Mouse (Mus musculus) bone marrow macrophage, adult 2 months (primary cell): ENCODE data around the gene Myg1. TPM values are rescaled to one million over a fixed set of nuclear protein-coding genes. Genes with fewer than 3 reads are reported as not detected.

Experiments used
- H3K27ac ChIP-seq: 2 replicates; pipeline ENCODE4 v1.5.1; 2012; ENCODE audit warnings: low read depth, low read length; ENCODE audit not compliant: insufficient read depth
- H3K4me1 ChIP-seq: 2 replicates; pipeline ENCODE4 v1.6.1; 2012; ENCODE audit warnings: low read length; ENCODE audit not compliant: control insufficient read depth, insufficient read depth
- H3K4me3 ChIP-seq: 2 replicates; pipeline ENCODE4 v1.5.1; 2012; ENCODE audit warnings: mild to moderate bottlenecking, low read length, moderate library complexity; ENCODE audit not compliant: insufficient read depth
- CTCF ChIP-seq: IDR thresholded peaks from 2 replicates; pipeline ENCODE4 v1.5.1; 2012; ENCODE audit warnings: low read depth, mild to moderate bottlenecking, low read length, moderate library complexity
- POLR2A ChIP-seq: IDR thresholded peaks from 2 replicates; pipeline ENCODE4 v1.6.1; 2012; ENCODE audit warnings: mild to moderate bottlenecking, low read depth, low read length, borderline replicate concordance
- polyA plus RNA-seq: library from polyadenylated mRNA; stranded (reverse); fragments of >200 nt; gene quantifications from 2 replicates; pipeline ENCODE4 v1.2.4, GENCODE M21; 2012; ENCODE audit not compliant: missing spikeins, insufficient read depth, insufficient read length

Myg1 gene
- polyA plus RNA-seq, 1 experiment, result 41.5 TPM

DNA sequence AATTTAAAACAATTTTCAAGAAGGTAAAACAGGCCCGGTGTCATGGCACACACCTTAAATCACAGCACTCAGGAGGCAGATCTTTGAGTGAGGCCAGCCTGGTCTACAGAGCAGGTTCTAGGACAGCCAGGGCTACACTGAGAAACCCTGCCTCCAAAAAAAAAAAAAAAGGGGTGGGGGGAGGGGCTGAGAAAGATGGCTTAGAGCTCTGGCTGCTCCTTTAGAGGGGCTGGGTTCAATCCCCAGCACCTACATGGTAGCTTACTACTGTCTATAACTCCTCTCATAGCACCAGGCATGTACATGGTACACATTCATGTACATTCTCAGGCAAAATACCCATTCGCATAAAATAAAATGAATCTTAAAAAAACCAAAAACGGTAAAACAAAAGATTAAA lies 13.0 kb downstream of the Myg1 start:
- Histone ChIP-seq H3K4me3 (no peak overlapping the region), H3K27ac (no peak overlapping the region), H3K4me1 (peaks cover 3% of the 10 kb centered on the region; the same call in 1 of the 2 replicates)
- TF ChIP-seq CTCF (no peak), POLR2A (no peak)

DNA sequence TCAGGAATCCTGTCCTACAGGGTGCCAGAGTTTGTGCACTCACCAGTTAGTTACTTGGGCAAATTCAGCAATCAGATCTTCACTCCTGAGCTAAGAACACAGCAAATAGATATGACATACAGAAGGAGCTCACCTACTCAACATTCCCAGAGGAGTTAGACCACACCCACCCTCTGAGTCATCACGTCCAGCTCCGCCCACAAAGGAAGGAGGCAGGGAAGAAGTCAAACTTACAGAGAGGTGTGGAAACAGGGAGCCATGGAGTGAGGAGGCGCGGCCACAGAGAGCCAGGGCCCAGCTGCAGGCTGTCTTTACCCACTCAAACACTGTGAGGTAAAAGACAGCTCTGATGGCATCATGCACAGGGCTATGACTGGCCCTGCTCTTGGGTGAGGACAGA lies 14.9 kb downstream of the Myg1 start:
- H3K4me1 ChIP-seq, result peaks cover 6% of the 10 kb centered on the region
- H3K27ac ChIP-seq, result no peak overlapping the region
- H3K4me3 ChIP-seq, result no peak overlapping the region
- no peak for TF ChIP-seq CTCF
- no peak for TF ChIP-seq POLR2A

DNA sequence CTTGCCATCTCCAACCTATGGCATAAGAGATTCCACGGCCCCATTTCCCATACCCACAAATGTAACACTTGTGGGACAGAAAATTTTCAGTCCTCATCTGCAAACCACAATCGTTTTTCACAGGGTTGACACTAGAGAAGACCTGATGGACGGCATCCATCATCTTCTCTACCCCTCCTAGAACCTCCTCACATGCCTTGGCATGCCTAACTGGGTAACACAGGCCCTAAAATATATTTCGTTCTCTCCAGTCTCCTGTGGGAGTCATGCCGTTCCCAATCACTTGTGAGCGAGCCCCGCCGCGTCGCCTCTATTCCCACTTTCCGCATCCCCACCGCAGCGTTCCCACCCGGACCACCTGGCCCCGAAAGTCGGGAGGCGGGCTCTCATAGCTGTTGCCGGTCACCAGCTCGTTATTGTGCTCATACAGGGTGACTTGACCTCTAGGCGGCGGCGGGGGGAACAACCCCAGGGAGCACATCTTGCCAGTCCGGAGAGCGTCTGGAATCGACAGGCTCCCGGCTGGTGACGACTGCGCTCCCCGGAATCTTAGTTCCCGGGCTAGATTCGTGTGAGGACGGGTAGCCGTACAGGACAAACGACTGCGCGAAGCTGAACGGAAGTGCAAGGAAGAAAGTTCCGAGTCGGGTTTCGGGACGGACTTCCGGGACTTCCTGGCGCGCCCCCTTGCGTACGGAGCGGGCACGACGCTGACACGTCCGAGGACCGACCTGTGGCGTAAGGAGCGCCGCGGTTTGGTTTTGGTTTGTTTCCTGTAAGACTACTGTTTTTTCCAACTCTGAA lies 18.8 kb downstream of the Myg1 start, which contains the start of gene Aaas:
Gene Aaas (minus strand): TSS at position 634 of the 804 bp plus-strand sequence.
- no peak for TF ChIP-seq POLR2A
- TF ChIP-seq CTCF, result 0 out of 2 replicates have a peak, but pooled peaks have one; percentile 26
- H3K27ac ChIP-seq, result peak within 1 kb of the TSS; percentile 43
- peaks cover 6% of the 10 kb centered on the region for H3K4me1 ChIP-seq

DNA sequence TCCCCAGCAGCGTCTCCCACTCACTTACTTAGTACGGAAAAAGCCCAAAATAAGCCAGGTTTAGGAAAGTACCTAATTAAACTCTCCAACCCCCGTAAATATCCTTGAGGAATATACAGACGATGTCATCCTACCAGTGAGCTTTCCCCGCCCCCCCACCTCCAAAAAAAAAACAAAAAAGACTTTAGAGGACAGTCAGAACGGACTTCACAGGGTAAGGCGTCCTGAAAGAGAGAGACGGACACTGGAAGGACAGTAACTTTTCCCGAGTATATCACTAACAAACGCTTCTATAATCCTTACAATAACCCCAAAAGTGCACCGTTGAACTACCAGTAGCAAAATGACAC lies 19.4 kb downstream of the Myg1 start:
- Histone ChIP-seq H3K4me3 (peak overlapping the region; percentile 49), H3K4me1 (peaks cover 6% of the 10 kb centered on the region), H3K27ac (peak overlapping the region; percentile 18)
- TF ChIP-seq POLR2A, result no peak
- no peak for TF ChIP-seq CTCF

More for the DNA sequence above, 18.8 kb downstream of the Myg1 start, which contains the start of gene Aaas:
- H3K4me3 ChIP-seq, result peak within 1 kb of the TSS; percentile 66

DNA sequence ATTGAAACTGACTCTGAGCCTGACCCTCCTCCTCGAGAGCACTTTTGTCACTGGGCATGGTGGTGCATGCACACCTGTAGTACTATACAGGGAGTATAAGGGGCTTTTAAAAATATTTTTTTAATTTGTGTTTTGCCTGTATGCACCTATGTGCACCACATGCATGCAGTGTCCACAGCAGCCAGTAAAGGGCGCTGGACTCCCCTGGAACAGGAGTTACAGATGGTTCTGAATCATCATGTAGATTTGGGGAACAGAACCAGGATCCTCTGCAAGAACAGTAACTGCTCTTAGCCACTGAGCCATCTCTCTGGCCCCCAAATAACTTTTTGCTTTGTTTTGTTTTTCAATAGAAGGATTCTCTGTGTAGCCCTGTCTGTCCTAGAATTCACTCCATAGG lies 20.7 kb downstream of the Myg1 start:
- Histone ChIP-seq H3K4me1 (peaks cover 6% of the 10 kb centered on the region), H3K27ac (no peak overlapping the region), H3K4me3 (no peak overlapping the region)
- TF ChIP-seq CTCF (no peak), POLR2A (no peak)

DNA sequence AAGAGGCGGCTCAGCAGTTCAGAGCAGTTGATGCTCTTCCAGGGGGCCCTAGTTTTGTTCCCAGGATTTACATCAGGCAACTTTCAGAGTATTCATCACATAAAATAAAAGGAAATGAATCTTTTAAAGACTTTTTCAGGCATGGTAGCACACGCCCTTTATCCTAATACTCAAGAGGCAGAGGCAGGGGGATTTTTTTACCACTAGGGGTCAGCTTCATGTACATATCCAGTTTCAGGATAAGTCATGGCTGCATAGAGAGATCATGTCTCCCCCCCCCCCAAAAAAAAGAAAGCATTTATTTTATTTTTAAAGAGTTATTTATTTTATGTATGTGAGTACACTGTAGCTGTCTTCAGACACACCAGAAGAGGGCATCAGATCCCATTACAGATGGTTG lies 22.5 kb downstream of the Myg1 start:
- H3K4me3 ChIP-seq, result no peak overlapping the region
- H3K4me1 ChIP-seq, result peaks cover 4% of the 10 kb centered on the region
- TF ChIP-seq CTCF (no peak), POLR2A (no peak)
- no peak overlapping the region for H3K27ac ChIP-seq

DNA sequence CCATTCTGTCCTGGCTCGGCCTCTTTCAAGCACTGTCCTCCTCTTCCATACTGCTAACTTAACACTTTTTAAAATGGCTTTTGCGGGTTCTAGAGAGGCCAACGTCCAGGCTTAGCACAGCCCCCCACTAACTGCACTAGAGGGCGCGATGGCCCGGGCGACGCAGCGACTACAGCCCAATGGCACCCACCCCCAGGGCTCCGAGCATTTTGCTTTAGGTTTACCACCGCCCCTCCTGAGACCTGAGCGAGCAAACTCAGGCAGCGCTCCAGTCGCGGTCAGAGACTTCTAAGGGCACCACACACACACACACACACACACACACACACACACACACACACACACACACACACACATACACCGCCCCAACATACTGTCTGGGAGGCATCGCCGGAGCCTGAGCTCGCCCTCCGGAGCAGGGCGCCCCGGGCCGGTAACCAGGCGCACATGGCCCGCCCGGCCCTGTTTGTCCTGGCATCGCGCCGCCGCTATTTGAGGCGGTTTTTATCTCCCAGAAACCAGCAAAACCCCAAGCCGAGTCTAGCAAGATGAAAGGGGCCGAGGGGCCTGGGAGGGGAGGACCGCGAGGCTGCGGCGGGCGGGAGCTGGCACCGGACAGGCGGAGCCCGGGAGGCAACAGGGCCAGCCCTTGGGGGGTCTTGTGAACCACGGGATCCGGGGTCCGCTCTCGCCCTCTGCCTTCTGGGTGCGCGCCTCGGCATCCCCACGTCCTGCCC lies 23.8 kb downstream of the Myg1 start:
- Histone ChIP-seq H3K4me3 (peak overlapping the region; percentile 43), H3K4me1 (peaks cover 3% of the 10 kb centered on the region), H3K27ac (no peak overlapping the region)
- TF ChIP-seq CTCF (no peak), POLR2A (no peak)

DNA sequence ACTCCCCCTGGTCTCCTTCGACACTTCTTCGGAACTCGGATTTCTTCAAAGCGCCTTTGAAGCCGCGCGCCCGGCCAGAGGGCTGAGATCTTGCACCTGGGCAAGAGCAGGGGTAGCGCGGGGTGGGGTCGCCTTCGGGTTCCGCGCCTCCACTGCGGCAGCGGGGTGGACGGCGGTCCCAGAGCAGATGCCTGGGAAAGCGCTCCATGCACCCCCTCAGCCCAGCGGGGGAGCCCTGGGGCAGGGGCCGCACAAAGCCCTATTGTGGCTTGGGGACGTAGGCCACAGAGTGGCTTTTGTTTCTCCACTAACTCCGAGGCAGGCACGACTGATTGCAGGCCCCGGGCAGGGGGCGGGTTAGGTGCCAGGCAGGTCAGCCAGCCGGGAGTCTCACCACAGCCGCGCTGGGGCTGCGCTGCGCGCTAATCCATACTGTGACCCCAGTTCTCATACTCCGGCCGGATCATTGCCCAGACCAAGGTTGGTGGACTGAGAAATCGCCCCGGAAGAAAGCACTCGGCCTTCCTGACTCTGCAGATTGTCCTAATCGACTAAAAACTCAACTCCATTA lies 24.4 kb downstream of the Myg1 start:
- peak overlapping the region; percentile 43 for H3K4me3 ChIP-seq

DNA sequence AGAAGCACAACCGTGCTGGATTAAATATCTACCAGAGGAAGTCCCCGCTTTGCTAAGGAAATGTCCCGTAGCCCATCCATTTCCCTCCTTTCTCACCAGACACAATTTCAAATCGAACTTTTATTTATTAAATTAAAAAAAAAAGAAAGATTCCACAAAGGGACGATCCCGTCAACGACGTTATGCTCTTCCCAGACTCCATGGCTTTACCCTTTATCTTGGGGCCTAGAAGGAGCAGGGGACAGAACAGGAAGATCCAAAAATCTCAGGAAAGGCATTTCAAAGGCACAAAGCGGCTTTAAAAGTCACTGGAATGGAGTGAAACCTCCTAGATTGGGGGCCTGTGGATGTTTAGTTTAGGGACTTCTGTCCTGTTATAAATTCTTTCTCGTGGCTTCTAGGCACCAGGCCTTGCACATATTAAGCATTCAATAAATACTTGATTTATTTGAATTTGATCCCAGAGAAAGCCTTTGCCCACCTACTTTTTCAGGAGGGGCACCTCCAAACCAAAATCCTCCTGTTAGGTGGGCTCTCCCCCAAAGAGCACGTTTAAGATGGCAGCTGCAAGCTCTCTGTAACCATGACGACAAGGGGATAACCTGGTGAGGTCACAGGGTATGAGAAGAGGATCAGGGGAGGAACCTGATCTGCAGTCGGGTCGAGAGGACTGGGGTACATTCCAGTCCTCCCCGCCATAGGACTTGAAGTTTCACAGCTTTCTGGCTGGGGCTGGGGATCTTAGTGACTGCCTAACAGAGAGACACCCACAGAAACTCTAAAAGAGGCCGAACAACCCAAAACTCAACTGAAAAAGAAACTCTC lies 25.2 kb downstream of the Myg1 start:
- no peak for TF ChIP-seq CTCF
- no peak for TF ChIP-seq POLR2A
- H3K4me1 ChIP-seq, result no peaks in the 10 kb centered on the region
- H3K27ac ChIP-seq, result no peak overlapping the region
- H3K4me3 ChIP-seq, result no peak overlapping the region

More for the DNA sequence above, 24.4 kb downstream of the Myg1 start:
- TF ChIP-seq CTCF (no peak), POLR2A (no peak)
- Histone ChIP-seq H3K27ac (no peak overlapping the region), H3K4me1 (peaks cover 3% of the 10 kb centered on the region)
